Mouse (Mus musculus): Measurements from ENCODE around the gene Mia3. TPM values are rescaled to one million over a fixed set of nuclear protein-coding genes. Genes with fewer than 3 reads are reported as not detected.
A peak's percentile ranks its signal among the peaks of the same experiment; 100 is the strongest.
"Not testable (repeated sequence)": the region's sequence is repeated elsewhere in the genome, so short reads cannot be mapped to it uniquely, and the experiment has no call there.

Mia3 gene
- total and polyA plus RNA-seq, 2 experiments from 2014 or later = 98.1 to 148 TPM

GRCm38 (mm10) chr1:183344886-183345816, 24.2 kb downstream of the Mia3 start:
- peak overlapping the region; percentile 90 for H3K27ac ChIP-seq
- DNase-seq (ENCODE audit: low spot score) (peak; percentile 95), ATAC-seq (peak; percentile 98)
- WGBS = under 1% methylated on average over 72 of the region's 72 CpGs
- peak overlapping the region; percentile 93 for H3K4me2 ChIP-seq (ENCODE audit: low read depth, low read length)
- no peaks in the 10 kb centered on the region for H3K4me1 ChIP-seq (ENCODE audit: insufficient read depth, low read length)
- peak overlapping the region; percentile 92 for H3K9ac ChIP-seq (replicated peaks; ENCODE audit: low read length)
- peaks cover 16% of the 10 kb centered on the region for H3K36me3 ChIP-seq (ENCODE audit: insufficient read depth, low read length)
- H3K4me3 ChIP-seq (ENCODE audit: low read length) = peak overlapping the region; percentile 98
- no peak for TF ChIP-seq CTCF (IDR thresholded peaks at IDR 0.05; ENCODE audit: low read depth)
- no peaks in the 10 kb centered on the region for H3K27me3 ChIP-seq (ENCODE audit: insufficient read depth, low read length)
- no peaks in the 10 kb centered on the region for H3K9me3 ChIP-seq (ENCODE audit: low read length)

DNA sequence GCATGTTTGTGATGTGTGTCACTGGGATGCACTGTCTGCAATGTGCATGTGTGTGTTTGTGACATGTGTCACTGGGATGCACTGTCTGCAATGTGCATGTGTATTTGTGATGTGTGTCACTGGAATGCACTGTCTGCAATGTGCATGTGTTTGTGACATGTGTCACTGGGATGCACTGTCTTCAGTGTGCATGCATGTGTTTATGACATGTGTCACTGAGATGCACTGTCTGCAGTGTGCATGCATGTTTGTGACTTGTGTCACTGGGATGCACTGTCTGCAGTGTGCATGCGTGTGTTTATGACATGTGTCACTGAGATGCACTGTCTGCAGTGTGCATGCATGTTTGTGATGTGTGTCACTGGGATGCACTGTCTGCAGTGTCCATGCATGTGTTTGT, 26.5 kb downstream of the Mia3 start:
- not testable (repeated sequence) for H3K9me3 ChIP-seq (ENCODE audit: low read length); H3K27me3 ChIP-seq (ENCODE audit: insufficient read depth, low read length); H3K4me3 ChIP-seq (ENCODE audit: low read length); H3K4me1 ChIP-seq (ENCODE audit: insufficient read depth, low read length); H3K9ac ChIP-seq (replicated peaks; ENCODE audit: low read length); ATAC-seq; DNase-seq (ENCODE audit: low spot score); H3K27ac ChIP-seq; H3K4me2 ChIP-seq (ENCODE audit: low read depth, low read length)
- 100% methylated on average over 1 of the region's 1 CpGs for WGBS
- H3K36me3 ChIP-seq (ENCODE audit: insufficient read depth, low read length) = peaks cover 23% of the 10 kb centered on the region

DNA sequence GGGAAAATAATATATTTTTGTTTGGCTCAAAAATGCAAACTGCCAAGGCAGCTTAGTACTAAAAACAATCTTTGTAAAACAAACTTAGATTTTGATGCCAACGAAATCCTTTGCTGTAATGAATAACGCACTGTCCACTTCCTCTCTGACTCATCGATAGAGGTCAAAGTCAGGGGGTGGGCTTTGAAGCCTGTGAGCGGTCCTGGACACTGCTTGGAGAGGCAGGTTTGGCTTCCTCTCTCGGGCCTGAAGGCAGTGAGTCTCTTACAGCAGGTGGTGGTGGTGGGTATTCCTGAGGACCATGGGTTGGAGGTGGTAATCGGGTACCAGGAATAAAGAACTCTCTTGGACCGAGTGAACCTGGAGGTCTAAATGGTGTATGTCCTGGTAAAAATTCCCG, 42.2 kb downstream of the Mia3 start:
- Histone ChIP-seq H3K9me3 (ENCODE audit: low read length) (no peaks in the 10 kb centered on the region), H3K4me1 (ENCODE audit: insufficient read depth, low read length) (no peaks in the 10 kb centered on the region), H3K9ac (replicated peaks; ENCODE audit: low read length) (no peak overlapping the region), H3K4me2 (ENCODE audit: low read depth, low read length) (no peak overlapping the region), H3K4me3 (ENCODE audit: low read length) (no peak overlapping the region), H3K27ac (no peak overlapping the region), H3K27me3 (ENCODE audit: insufficient read depth, low read length) (no peaks in the 10 kb centered on the region), H3K36me3 (ENCODE audit: insufficient read depth, low read length) (peaks cover 54% of the 10 kb centered on the region)
- 93% methylated on average over 8 of the region's 8 CpGs for WGBS
- no peak for ATAC-seq
- TF ChIP-seq CTCF (IDR thresholded peaks at IDR 0.05; ENCODE audit: low read depth) = no peak
- no peak for DNase-seq (ENCODE audit: low spot score)

GRCm38 (mm10) chr1:183324433-183324832, 44.9 kb downstream of the Mia3 start:
- Histone ChIP-seq H3K4me1 (ENCODE audit: insufficient read depth, low read length) (no peaks in the 10 kb centered on the region), H3K9me3 (ENCODE audit: low read length) (no peaks in the 10 kb centered on the region), H3K27ac (no peak overlapping the region), H3K4me3 (ENCODE audit: low read length) (no peak overlapping the region), H3K9ac (replicated peaks; ENCODE audit: low read length) (no peak overlapping the region), H3K36me3 (ENCODE audit: insufficient read depth, low read length) (peaks cover 47% of the 10 kb centered on the region), H3K4me2 (ENCODE audit: low read depth, low read length) (no peak overlapping the region), H3K27me3 (ENCODE audit: insufficient read depth, low read length) (no peaks in the 10 kb centered on the region)
- no peak for ATAC-seq
- TF ChIP-seq CTCF (IDR thresholded peaks at IDR 0.05; ENCODE audit: low read depth) = no peak
- DNase-seq (ENCODE audit: low spot score) = no peak
- 97% methylated on average over 6 of the region's 6 CpGs for WGBS

GRCm38 (mm10) chr1:183323923-183324322, 45.4 kb downstream of the Mia3 start:
- Histone ChIP-seq H3K27me3 (ENCODE audit: insufficient read depth, low read length) (no peaks in the 10 kb centered on the region), H3K4me1 (ENCODE audit: insufficient read depth, low read length) (no peaks in the 10 kb centered on the region), H3K9ac (replicated peaks; ENCODE audit: low read length) (no peak overlapping the region), H3K27ac (no peak overlapping the region), H3K4me3 (ENCODE audit: low read length) (no peak overlapping the region), H3K4me2 (ENCODE audit: low read depth, low read length) (no peak overlapping the region), H3K36me3 (ENCODE audit: insufficient read depth, low read length) (peaks cover 47% of the 10 kb centered on the region), H3K9me3 (ENCODE audit: low read length) (no peaks in the 10 kb centered on the region)
- no peak for DNase-seq (ENCODE audit: low spot score)
- no peak for TF ChIP-seq CTCF (IDR thresholded peaks at IDR 0.05; ENCODE audit: low read depth)
- no peak for ATAC-seq
- 97% methylated on average over 2 of the region's 2 CpGs for WGBS

- 90% methylated on average over 5 of the region's 5 CpGs for WGBS
- H3K27ac ChIP-seq; H3K9ac ChIP-seq (replicated peaks; ENCODE audit: low read length); H3K9me3 ChIP-seq (ENCODE audit: low read length); H3K4me1 ChIP-seq (ENCODE audit: insufficient read depth, low read length); H3K4me2 ChIP-seq (ENCODE audit: low read depth, low read length); DNase-seq (ENCODE audit: low spot score); H3K27me3 ChIP-seq (ENCODE audit: insufficient read depth, low read length); H3K4me3 ChIP-seq (ENCODE audit: low read length); ATAC-seq: not testable (repeated sequence)
- peaks cover 51% of the 10 kb centered on the region for H3K36me3 ChIP-seq (ENCODE audit: insufficient read depth, low read length)
These were observed 46.9 kb downstream of the Mia3 start for GRCm38 (mm10) chr1:183322496-183322895.

- 85% methylated on average over 3 of the region's 3 CpGs for WGBS
- DNase-seq (ENCODE audit: low spot score) (no peak), ATAC-seq (no peak)
- no peak overlapping the region for H3K4me3 ChIP-seq (ENCODE audit: low read length)
- H3K27me3 ChIP-seq (ENCODE audit: insufficient read depth, low read length) = no peaks in the 10 kb centered on the region
- TF ChIP-seq CTCF (IDR thresholded peaks at IDR 0.05; ENCODE audit: low read depth) = no peak
- peaks cover 55% of the 10 kb centered on the region for H3K36me3 ChIP-seq (ENCODE audit: insufficient read depth, low read length)
- no peaks in the 10 kb centered on the region for H3K4me1 ChIP-seq (ENCODE audit: insufficient read depth, low read length)
- H3K27ac ChIP-seq = no peak overlapping the region
- H3K9ac ChIP-seq (replicated peaks; ENCODE audit: low read length) = no peak overlapping the region
- H3K9me3 ChIP-seq (ENCODE audit: low read length) = no peaks in the 10 kb centered on the region
- H3K4me2 ChIP-seq (ENCODE audit: low read depth, low read length) = no peak overlapping the region
These were observed 48.6 kb downstream of the Mia3 start for GRCm38 (mm10) chr1:183320708-183321107.
